28 mouse cellular contexts compared by ENCODE assay signal in the genomic region with DNA sequence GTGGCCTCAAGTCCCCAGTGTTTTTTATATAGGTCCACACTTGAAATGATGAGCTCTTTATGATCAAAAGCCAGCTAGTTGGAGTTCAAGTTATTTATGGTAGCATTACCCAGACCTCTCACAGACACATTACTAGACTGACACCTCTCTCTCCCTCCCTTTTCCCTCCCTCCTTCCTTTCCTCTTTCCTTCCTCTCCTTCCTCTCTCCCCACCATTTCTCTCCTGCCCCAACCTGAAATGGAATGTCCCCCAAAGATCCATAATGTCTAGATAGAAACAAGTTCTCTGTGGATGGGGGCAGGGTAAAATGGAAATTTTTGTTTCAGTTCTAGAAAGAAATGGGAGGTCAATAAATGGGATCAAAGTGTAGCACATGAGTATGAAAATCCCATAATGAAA. TPM values are rescaled to one million over a fixed set of nuclear protein-coding genes. Genes with fewer than 3 reads are reported as not detected.
DNase-seq lines count a peak whose midpoint lies in the region; ATAC-seq and TF ChIP-seq lines count a peak whose summit lies in the region.
"Had no signal": no experiment of that assay in that cellular context is flagged by ENCODE, and none has a peak within 500 bp of the region (broad histone marks: within the 10 kb centered on the region; RNA-seq: fewer than 3 reads in every experiment).

A gene (minus strand): TSS at position 101 of the 400 bp plus-strand sequence.

- H3K27ac ChIP-seq in gastrocnemius, adult 2 months = peak within 1 kb of the TSS; percentile 78
- no peak within 1 kb of the TSS for H3K27ac ChIP-seq in kidney, embryonic 16.5 days (ENCODE audit: low read length)
- no peak within 1 kb of the TSS for H3K27ac ChIP-seq in intestine, embryonic 16.5 days (ENCODE audit: low read length)
- no peak within 1 kb of the TSS for H3K27ac ChIP-seq in hindbrain, embryonic 10.5 days
- H3K27ac ChIP-seq: embryonic facial prominence, embryonic 12.5 days; embryonic facial prominence, embryonic 15.5 days; forebrain, embryonic 15.5 days; heart, embryonic 15.5 days; hindbrain, embryonic 14.5 days; hindbrain, postnatal 0 days had no signal

- DNase-seq in gastrocnemius, adult 2 months = no peak
- DNase-seq in gastrocnemius, postnatal 14 days = no peak
- no peak for DNase-seq in gastrocnemius, postnatal 4 days (ENCODE audit: low spot score in 2 of 2)
- no peak for DNase-seq in layer of hippocampus, postnatal 36 days
- no peak for DNase-seq in hindbrain, embryonic 10.5 days (ENCODE audit: low spot score)
- DNase-seq: adrenal gland, postnatal 10 days; adrenal gland, postnatal 36 days; B cell, adult 2 months; cerebellum, adult 18-20 months; cerebellum, adult 9-10 months; cerebellum, postnatal 14 days; heart, adult 18-20 months; heart, postnatal 10 days; heart, postnatal 36 days had no signal

- H3K27me3 ChIP-seq in kidney, embryonic 16.5 days (ENCODE audit: insufficient read depth, low read length) = no peaks in the 10 kb centered on the region
- no peaks in the 10 kb centered on the region for H3K27me3 ChIP-seq in intestine, embryonic 16.5 days (replicated peaks; ENCODE audit: control insufficient read depth, insufficient read depth, low read length)
- H3K27me3 ChIP-seq in hindbrain, embryonic 10.5 days (ENCODE audit: insufficient read depth, poor library complexity, severe bottlenecking) = no peaks in the 10 kb centered on the region
- H3K27me3 ChIP-seq: embryonic facial prominence, embryonic 12.5 days; embryonic facial prominence, embryonic 15.5 days; forebrain, embryonic 15.5 days; heart, embryonic 12.5 days; heart, embryonic 15.5 days; Patski had no signal

- no peak for TF ChIP-seq CTCF in gastrocnemius, adult 2 months (IDR thresholded peaks at IDR 0.05)

- no peaks in the 10 kb centered on the region for H3K9me3 ChIP-seq in kidney, embryonic 16.5 days (ENCODE audit: low read length)
- H3K9me3 ChIP-seq in intestine, embryonic 16.5 days (ENCODE audit: control insufficient read depth, low read length) = no peaks in the 10 kb centered on the region
- no peaks in the 10 kb centered on the region for H3K9me3 ChIP-seq in hindbrain, embryonic 10.5 days
- H3K9me3 ChIP-seq: embryonic facial prominence, embryonic 12.5 days; embryonic facial prominence, embryonic 15.5 days; forebrain, embryonic 15.5 days; G1E; heart, embryonic 12.5 days; heart, embryonic 15.5 days had no signal

- H3K4me2 ChIP-seq in kidney, embryonic 16.5 days (replicated peaks; ENCODE audit: low read depth, low read length) = no peak within 1 kb of the TSS
- no peak within 1 kb of the TSS for H3K4me2 ChIP-seq in intestine, embryonic 16.5 days (ENCODE audit: low read depth, low read length)
- H3K4me2 ChIP-seq: embryonic facial prominence, embryonic 12.5 days; embryonic facial prominence, embryonic 15.5 days; forebrain, embryonic 15.5 days; heart, embryonic 12.5 days; heart, embryonic 15.5 days; hindbrain, embryonic 14.5 days had no signal

- no peaks in the 10 kb centered on the region for H3K36me3 ChIP-seq in kidney, embryonic 16.5 days (ENCODE audit: insufficient read depth, low read length)
- H3K36me3 ChIP-seq in intestine, embryonic 16.5 days (ENCODE audit: control insufficient read depth, insufficient read depth, low read length) = no peaks in the 10 kb centered on the region
- no peaks in the 10 kb centered on the region for H3K36me3 ChIP-seq in hindbrain, embryonic 10.5 days
- H3K36me3 ChIP-seq: embryonic facial prominence, embryonic 12.5 days; embryonic facial prominence, embryonic 15.5 days; forebrain, embryonic 15.5 days; G1E; heart, embryonic 12.5 days; heart, embryonic 15.5 days had no signal

- no peaks in the 10 kb centered on the region for H3K4me1 ChIP-seq in kidney, embryonic 16.5 days (ENCODE audit: insufficient read depth, low read length)
- no peaks in the 10 kb centered on the region for H3K4me1 ChIP-seq in intestine, embryonic 16.5 days (ENCODE audit: control insufficient read depth, insufficient read depth, low read length)
- H3K4me1 ChIP-seq in hindbrain, embryonic 10.5 days (replicated peaks) = no peaks in the 10 kb centered on the region
- H3K4me1 ChIP-seq: embryonic facial prominence, embryonic 12.5 days; embryonic facial prominence, embryonic 15.5 days; forebrain, embryonic 15.5 days; heart, embryonic 12.5 days; heart, embryonic 15.5 days had no signal

- intact Hi-C loops in gastrocnemius, adult 2 months (cut with DNase I) = loop anchor here (10.0 kb wide), 1 partner anchor 205 kb away; no protein-coding TSS in a partner anchor
- intact Hi-C loops in gastrocnemius, postnatal 14 days (cut with DNase I; ENCODE audit: low total_unique reads) = no loop called here

- peak within 1 kb of the TSS; percentile 68 for H3K4me3 ChIP-seq in gastrocnemius, adult 2 months
- no peak within 1 kb of the TSS for H3K4me3 ChIP-seq in kidney, embryonic 16.5 days (ENCODE audit: low read length)
- no peak within 1 kb of the TSS for H3K4me3 ChIP-seq in intestine, embryonic 16.5 days (ENCODE audit: low read length)
- no peak within 1 kb of the TSS for H3K4me3 ChIP-seq in hindbrain, embryonic 10.5 days
- H3K4me3 ChIP-seq: embryonic facial prominence, embryonic 12.5 days; embryonic facial prominence, embryonic 15.5 days; forebrain, embryonic 15.5 days; heart, embryonic 12.5 days; heart, embryonic 15.5 days had no signal

- no peak within 1 kb of the TSS for H3K9ac ChIP-seq in kidney, embryonic 16.5 days (replicated peaks; ENCODE audit: low read length)
- no peak within 1 kb of the TSS for H3K9ac ChIP-seq in intestine, embryonic 16.5 days (ENCODE audit: low read depth, low read length)
- H3K9ac ChIP-seq: embryonic facial prominence, embryonic 12.5 days; embryonic facial prominence, embryonic 15.5 days; forebrain, embryonic 15.5 days; heart, embryonic 12.5 days; heart, embryonic 15.5 days; hindbrain, embryonic 14.5 days had no signal

- no peak for ATAC-seq in kidney, embryonic 16.5 days (ENCODE audit: low FRiP score, low TSS enrichment)
- ATAC-seq in intestine, embryonic 16.5 days = no peak
- ATAC-seq: forebrain, embryonic 15.5 days; hindbrain, postnatal 0 days; inflammation-experienced regulatory T-cells, adult 6 months; intestine, postnatal 0 days; Patski had no signal

RNA-seq across cellular contexts. Expression of the gene that starts here (rescaled TPM):
- 100 to 1,000 TPM in 1 of 2 experiments, 10 to 100 TPM in 1; 79.9 to 203 TPM for total RNA-seq in gastrocnemius, adult 2 months (2021)
- total RNA-seq in gastrocnemius, postnatal 14 days (2021) = 10 to 100 TPM; 53.9 to 62.2 TPM
- 10 to 100 TPM; 68.3 to 69.4 TPM for total RNA-seq in gastrocnemius, postnatal 4 days (2021)
- not detected for total RNA-seq in layer of hippocampus, postnatal 36 days (2021)
- 0.24 and 0.36 TPM in 2 replicates for polyA plus RNA-seq in kidney, embryonic 16.5 days (2015; fragmentation: Nextera tagmentation; extraction: Ambion mirVana)
- 0.33 and 0.49 TPM in 2 replicates for polyA plus RNA-seq in intestine, embryonic 16.5 days (2015; fragmentation: Nextera tagmentation; extraction: Ambion mirVana)
- polyA plus RNA-seq in hindbrain, embryonic 10.5 days (2016; fragmentation: Nextera tagmentation; extraction: Ambion mirVana) = 0.41 and 0.58 TPM in 2 replicates
- total RNA-seq: adrenal gland, adult 18-20 months; adrenal gland, postnatal 36 days; heart, adult 18-20 months; heart, postnatal 10 days; heart, postnatal 36 days had no signal
- polyA plus RNA-seq: G1E had no signal

Comparison
In these comparisons a context has a peak if more than half of its experiments do, and no peak if none do; other contexts are left out.
1. RNA of the gene that starts here (total RNA-seq): 79.9 to 203 TPM in gastrocnemius, adult 2 months, 68.3 to 69.4 TPM in gastrocnemius, postnatal 4 days and 53.9 to 62.2 TPM in gastrocnemius, postnatal 14 days; not detected in layer of hippocampus, postnatal 36 days; every median in the first group is over 10 times any median in the second.